ENCODE assay signal across 11 mouse cellular contexts in the genomic region with DNA sequence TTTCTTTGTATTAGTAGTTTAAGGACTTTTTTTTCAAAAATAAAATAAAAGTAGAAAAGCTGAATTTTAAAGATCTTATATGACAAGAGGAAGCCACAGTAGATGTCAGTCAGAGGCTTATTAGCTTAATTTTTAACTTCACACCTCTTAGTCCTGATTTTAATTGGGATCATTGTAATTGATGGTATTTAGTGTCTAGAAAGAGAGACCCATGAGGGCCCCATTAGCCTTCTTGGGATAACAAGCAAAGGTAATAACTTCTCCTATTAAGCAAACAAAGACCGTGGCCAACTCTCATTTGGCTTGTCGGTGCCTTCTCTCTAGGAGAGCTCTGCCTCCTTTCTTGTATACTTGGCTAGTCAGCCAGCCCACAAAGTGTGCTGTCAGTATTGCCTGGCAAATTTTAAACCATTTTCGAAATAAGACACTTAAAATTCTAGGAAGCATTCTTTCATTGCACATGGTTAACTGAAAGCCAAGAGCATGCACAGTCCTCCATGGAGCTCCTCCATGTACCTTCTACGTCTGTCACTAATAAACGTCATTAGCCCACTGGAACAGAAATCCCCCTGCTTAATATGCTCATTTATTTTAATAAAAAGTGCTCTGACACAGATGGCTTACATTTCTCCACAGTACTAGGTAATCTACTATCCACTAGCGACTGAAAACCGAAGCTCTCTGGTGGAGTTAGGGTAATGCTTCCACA.
DNase-seq lines count a peak whose midpoint lies in the region; ATAC-seq and TF ChIP-seq lines count a peak whose summit lies in the region.
"Had no signal": no experiment of that assay in that cellular context is flagged by ENCODE, and none has a peak within 500 bp of the region (broad histone marks: within the 10 kb centered on the region; RNA-seq: fewer than 3 reads in every experiment).

No protein-coding gene starts in this region.

- H3K9ac ChIP-seq in hindbrain, embryonic 11.5 days (ENCODE audit: low read depth, low read length) = no peak overlapping the region
- no peak overlapping the region for H3K9ac ChIP-seq in embryonic facial prominence, embryonic 12.5 days
- no peak overlapping the region for H3K9ac ChIP-seq in forebrain, embryonic 13.5 days
- H3K9ac ChIP-seq in hindbrain, embryonic 15.5 days = no peak overlapping the region
- H3K9ac ChIP-seq: liver, postnatal 0 days had no signal

- no peaks in the 10 kb centered on the region for H3K27me3 ChIP-seq in hindbrain, embryonic 11.5 days (ENCODE audit: control insufficient read depth, insufficient read depth, low read length)
- H3K27me3 ChIP-seq in hindbrain, embryonic 10.5 days (ENCODE audit: insufficient read depth, poor library complexity, severe bottlenecking) = no peaks in the 10 kb centered on the region
- H3K27me3 ChIP-seq in embryonic facial prominence, embryonic 12.5 days = no peaks in the 10 kb centered on the region
- no peaks in the 10 kb centered on the region for H3K27me3 ChIP-seq in forebrain, embryonic 13.5 days
- H3K27me3 ChIP-seq in hindbrain, embryonic 15.5 days = no peaks in the 10 kb centered on the region
- H3K27me3 ChIP-seq in kidney, adult 2 months (replicated peaks; ENCODE audit: control insufficient read depth, insufficient read depth, low read length) = no peaks in the 10 kb centered on the region; the same call in 1 of the 2 replicates
- H3K27me3 ChIP-seq: Patski had no signal

- ATAC-seq in hindbrain, embryonic 11.5 days (ENCODE audit: low FRiP score) = 0 out of 2 replicates have a peak, but pooled peaks have one; percentile 35
- ATAC-seq in embryonic facial prominence, embryonic 12.5 days (ENCODE audit: insufficient number of reproducible peaks, insufficient read depth, low FRiP score, low TSS enrichment) = 0 out of 2 replicates have a peak, but pooled peaks have one; percentile 10
- ATAC-seq in forebrain, embryonic 13.5 days = peak; percentile 61
- 0 out of 2 replicates have a peak, but pooled peaks have one; percentile 19 for ATAC-seq in hindbrain, embryonic 15.5 days (ENCODE audit: low FRiP score, low read depth)
- ATAC-seq: liver, postnatal 0 days; Patski had no signal

- no peak for TF ChIP-seq CTCF in kidney, adult 2 months (conservative IDR thresholded peaks at IDR 0.05; ENCODE audit: insufficient read depth, insufficient read length, low read depth, low read length)

- H3K27ac ChIP-seq in hindbrain, embryonic 11.5 days (ENCODE audit: low read depth, low read length) = no peak overlapping the region
- H3K27ac ChIP-seq in hindbrain, embryonic 10.5 days = no peak overlapping the region
- no peak overlapping the region for H3K27ac ChIP-seq in embryonic facial prominence, embryonic 12.5 days
- no peak overlapping the region for H3K27ac ChIP-seq in forebrain, embryonic 13.5 days
- no peak overlapping the region for H3K27ac ChIP-seq in hindbrain, embryonic 15.5 days (replicated peaks)
- no peak overlapping the region for H3K27ac ChIP-seq in kidney, adult 2 months (ENCODE audit: insufficient read depth, low read depth, low read length)
- H3K27ac ChIP-seq: stomach, postnatal 0 days had no signal

- 72% methylated on average over 7 of the region's 7 CpGs for WGBS in hindbrain, embryonic 11.5 days
- 74% methylated on average over 7 of the region's 7 CpGs for WGBS in hindbrain, embryonic 10.5 days
- WGBS in embryonic facial prominence, embryonic 12.5 days = 59% methylated on average over 7 of the region's 7 CpGs
- WGBS in forebrain, embryonic 13.5 days = 48% methylated on average over 7 of the region's 7 CpGs
- WGBS in hindbrain, embryonic 15.5 days = 43% methylated on average over 7 of the region's 7 CpGs
- WGBS in kidney, adult 2 months = 59% methylated on average over 7 of the region's 7 CpGs

- H3K4me2 ChIP-seq in hindbrain, embryonic 11.5 days (replicated peaks; ENCODE audit: low read depth, low read length) = no peak overlapping the region
- no peak overlapping the region for H3K4me2 ChIP-seq in embryonic facial prominence, embryonic 12.5 days (replicated peaks)
- H3K4me2 ChIP-seq in forebrain, embryonic 13.5 days = no peak overlapping the region
- no peak overlapping the region for H3K4me2 ChIP-seq in hindbrain, embryonic 15.5 days

- H3K36me3 ChIP-seq in hindbrain, embryonic 11.5 days (ENCODE audit: control insufficient read depth, insufficient read depth, low read length) = no peaks in the 10 kb centered on the region
- H3K36me3 ChIP-seq in hindbrain, embryonic 10.5 days = no peaks in the 10 kb centered on the region
- no peaks in the 10 kb centered on the region for H3K36me3 ChIP-seq in embryonic facial prominence, embryonic 12.5 days
- H3K36me3 ChIP-seq in forebrain, embryonic 13.5 days (ENCODE audit: poor library complexity, severe bottlenecking) = no peaks in the 10 kb centered on the region
- H3K36me3 ChIP-seq in hindbrain, embryonic 15.5 days = no peaks in the 10 kb centered on the region
- no peaks in the 10 kb centered on the region for H3K36me3 ChIP-seq in kidney, adult 2 months (ENCODE audit: control insufficient read depth, insufficient read depth, low read length)

- TF ChIP-seq POLR2A in kidney, adult 2 months (IDR thresholded peaks at IDR 0.05; ENCODE audit: low read depth, low read length) = no peak

- no peak for DNase-seq in hindbrain, embryonic 11.5 days (ENCODE audit: low spot score)
- DNase-seq in hindbrain, embryonic 10.5 days (ENCODE audit: low spot score) = no peak
- no peak for DNase-seq in adrenal gland, postnatal 4 days (ENCODE audit: low spot score in 2 of 2)
- DNase-seq in kidney, adult 2 months = no peak
- DNase-seq: thymus, postnatal 14 days had no signal

- no peaks in the 10 kb centered on the region for H3K4me1 ChIP-seq in hindbrain, embryonic 11.5 days (replicated peaks; ENCODE audit: control insufficient read depth, insufficient read depth, low read length)
- no peaks in the 10 kb centered on the region for H3K4me1 ChIP-seq in hindbrain, embryonic 10.5 days (replicated peaks)
- H3K4me1 ChIP-seq in embryonic facial prominence, embryonic 12.5 days = no peaks in the 10 kb centered on the region
- H3K4me1 ChIP-seq in forebrain, embryonic 13.5 days = 0 out of 2 replicates have a peak, but pooled peaks cover 4% of the 10 kb centered on the region
- H3K4me1 ChIP-seq in hindbrain, embryonic 15.5 days (replicated peaks) = no peaks in the 10 kb centered on the region
- no peaks in the 10 kb centered on the region for H3K4me1 ChIP-seq in kidney, adult 2 months (ENCODE audit: control insufficient read depth, insufficient read depth, low read length)

- no peak overlapping the region for H3K4me3 ChIP-seq in hindbrain, embryonic 11.5 days (ENCODE audit: low read depth, low read length)
- H3K4me3 ChIP-seq in hindbrain, embryonic 10.5 days = no peak overlapping the region
- no peak overlapping the region for H3K4me3 ChIP-seq in embryonic facial prominence, embryonic 12.5 days
- no peak overlapping the region for H3K4me3 ChIP-seq in forebrain, embryonic 13.5 days
- no peak overlapping the region for H3K4me3 ChIP-seq in hindbrain, embryonic 15.5 days
- no peak overlapping the region for H3K4me3 ChIP-seq in kidney, adult 2 months (ENCODE audit: insufficient read depth, low read depth, low read length)

- no peaks in the 10 kb centered on the region for H3K9me3 ChIP-seq in hindbrain, embryonic 11.5 days (ENCODE audit: control insufficient read depth, low read length)
- no peaks in the 10 kb centered on the region for H3K9me3 ChIP-seq in hindbrain, embryonic 10.5 days
- no peaks in the 10 kb centered on the region for H3K9me3 ChIP-seq in embryonic facial prominence, embryonic 12.5 days
- no peaks in the 10 kb centered on the region for H3K9me3 ChIP-seq in forebrain, embryonic 13.5 days (replicated peaks)
- H3K9me3 ChIP-seq in hindbrain, embryonic 15.5 days = no peaks in the 10 kb centered on the region

Comparison
In these comparisons a context has a peak if more than half of its experiments do, and no peak if none do; other contexts are left out.
1. ATAC-seq: peak in every context shown above with its lines; median percentile 61 in forebrain, embryonic 13.5 days; 35 in hindbrain, embryonic 11.5 days; 19 in hindbrain, embryonic 15.5 days; 10 in embryonic facial prominence, embryonic 12.5 days.